Mouse (Mus musculus): ENCODE results near the gene Rnps1.
"Not testable (repeated sequence)": the region's sequence is repeated elsewhere in the genome, so short reads cannot be mapped to it uniquely, and the experiment has no call there.

Rnps1 gene

GRCm38 (mm10) chr17:24423114-24423513, 8.7 kb downstream of the Rnps1 start:
- peaks cover 73% of the 10 kb centered on the region for H3K36me3 ChIP-seq (ENCODE audit: insufficient read depth, low read length)
- no peaks in the 10 kb centered on the region for H3K9me3 ChIP-seq (ENCODE audit: low read length)
- no peak overlapping the region for H3K4me3 ChIP-seq (replicated peaks; ENCODE audit: low read length)
- no peaks in the 10 kb centered on the region for H3K27me3 ChIP-seq (ENCODE audit: insufficient read depth, low read length)
- no peak for TF ChIP-seq POU5F1 (IDR thresholded peaks at IDR 0.05; ENCODE audit: borderline replicate concordance, low read length)
- TF ChIP-seq CTCF (conservative IDR thresholded peaks at IDR 0.05; ENCODE audit: low read length): no peak
- TF ChIP-seq NANOG (IDR thresholded peaks at IDR 0.05; ENCODE audit: borderline replicate concordance, low read length): no peak
- peaks cover 58% of the 10 kb centered on the region for H3K4me1 ChIP-seq (replicated peaks; ENCODE audit: low read depth, low read length)

- no peaks in the 10 kb centered on the region for H3K9me3 ChIP-seq (ENCODE audit: low read length)
- peaks cover 62% of the 10 kb centered on the region for H3K36me3 ChIP-seq (ENCODE audit: insufficient read depth, low read length)
- H3K4me3 ChIP-seq (replicated peaks; ENCODE audit: low read length): no peak overlapping the region
- H3K27me3 ChIP-seq (ENCODE audit: insufficient read depth, low read length): no peaks in the 10 kb centered on the region
- TF ChIP-seq POU5F1 (IDR thresholded peaks at IDR 0.05; ENCODE audit: borderline replicate concordance, low read length) (no peak), NANOG (IDR thresholded peaks at IDR 0.05; ENCODE audit: borderline replicate concordance, low read length) (no peak), CTCF (conservative IDR thresholded peaks at IDR 0.05; ENCODE audit: low read length) (no peak)
- H3K4me1 ChIP-seq (replicated peaks; ENCODE audit: low read depth, low read length): peaks cover 53% of the 10 kb centered on the region
These were observed 10.1 kb downstream of the Rnps1 start for GRCm38 (mm10) chr17:24424489-24424888.

- not testable (repeated sequence) for H3K27me3 ChIP-seq (ENCODE audit: insufficient read depth, low read length); H3K9me3 ChIP-seq (ENCODE audit: low read length); H3K4me3 ChIP-seq (replicated peaks; ENCODE audit: low read length)
- Histone ChIP-seq H3K36me3 (ENCODE audit: insufficient read depth, low read length) (peaks cover 62% of the 10 kb centered on the region), H3K4me1 (replicated peaks; ENCODE audit: low read depth, low read length) (peaks cover 53% of the 10 kb centered on the region)
These were observed 11.0 kb downstream of the Rnps1 start for GRCm38 (mm10) chr17:24425326-24425725.

- H3K4me1 ChIP-seq (replicated peaks; ENCODE audit: low read depth, low read length): peaks cover 57% of the 10 kb centered on the region
- peaks cover 58% of the 10 kb centered on the region for H3K36me3 ChIP-seq (ENCODE audit: insufficient read depth, low read length)
- no peaks in the 10 kb centered on the region for H3K9me3 ChIP-seq (ENCODE audit: low read length)
- H3K27me3 ChIP-seq (ENCODE audit: insufficient read depth, low read length): no peaks in the 10 kb centered on the region
- no peak for TF ChIP-seq CTCF (conservative IDR thresholded peaks at IDR 0.05; ENCODE audit: low read length)
- TF ChIP-seq NANOG (IDR thresholded peaks at IDR 0.05; ENCODE audit: borderline replicate concordance, low read length): no peak
- no peak for TF ChIP-seq POU5F1 (IDR thresholded peaks at IDR 0.05; ENCODE audit: borderline replicate concordance, low read length)
- peak overlapping the region; percentile 85; the same call in 1 of the 2 replicates for H3K4me3 ChIP-seq (replicated peaks; ENCODE audit: low read length)
These were observed 11.5 kb downstream of the Rnps1 start for GRCm38 (mm10) chr17:24425905-24426304.

GRCm38 (mm10) chr17:24426471-24427169, 12.3 kb downstream of the Rnps1 start, which contains the start of gene Eci1:
Gene Eci1 (plus strand): TSS chr17:24426641.
- no peak for TF ChIP-seq POU5F1 (IDR thresholded peaks at IDR 0.05; ENCODE audit: borderline replicate concordance, low read length)
- Histone ChIP-seq H3K4me1 (replicated peaks; ENCODE audit: low read depth, low read length) (peaks cover 52% of the 10 kb centered on the region), H3K9me3 (ENCODE audit: low read length) (no peaks in the 10 kb centered on the region), H3K27me3 (ENCODE audit: insufficient read depth, low read length) (no peaks in the 10 kb centered on the region), H3K4me3 (replicated peaks; ENCODE audit: low read length) (peak within 1 kb of the TSS; percentile 85), H3K36me3 (ENCODE audit: insufficient read depth, low read length) (peaks cover 51% of the 10 kb centered on the region)

- Histone ChIP-seq H3K27me3 (ENCODE audit: insufficient read depth, low read length) (no peaks in the 10 kb centered on the region), H3K4me3 (replicated peaks; ENCODE audit: low read length) (peak overlapping the region; percentile 85), H3K9me3 (ENCODE audit: low read length) (no peaks in the 10 kb centered on the region), H3K4me1 (replicated peaks; ENCODE audit: low read depth, low read length) (peaks cover 49% of the 10 kb centered on the region), H3K36me3 (ENCODE audit: insufficient read depth, low read length) (peaks cover 46% of the 10 kb centered on the region)
- TF ChIP-seq CTCF (conservative IDR thresholded peaks at IDR 0.05; ENCODE audit: low read length) (no peak), POU5F1 (IDR thresholded peaks at IDR 0.05; ENCODE audit: borderline replicate concordance, low read length) (no peak), NANOG (IDR thresholded peaks at IDR 0.05; ENCODE audit: borderline replicate concordance, low read length) (no peak)
These were observed 12.8 kb downstream of the Rnps1 start for GRCm38 (mm10) chr17:24427170-24427557.

GRCm38 (mm10) chr17:24429201-24429983, 15.0 kb downstream of the Rnps1 start:
- peaks cover 40% of the 10 kb centered on the region for H3K36me3 ChIP-seq (ENCODE audit: insufficient read depth, low read length)

GRCm38 (mm10) chr17:24437016-24437415, 22.7 kb downstream of the Rnps1 start:
- H3K27me3 ChIP-seq (ENCODE audit: insufficient read depth, low read length): no peaks in the 10 kb centered on the region
- TF ChIP-seq NANOG (IDR thresholded peaks at IDR 0.05; ENCODE audit: borderline replicate concordance, low read length): no peak
- no peak for TF ChIP-seq POU5F1 (IDR thresholded peaks at IDR 0.05; ENCODE audit: borderline replicate concordance, low read length)
- TF ChIP-seq CTCF (conservative IDR thresholded peaks at IDR 0.05; ENCODE audit: low read length): peak; percentile 77
- H3K36me3 ChIP-seq (ENCODE audit: insufficient read depth, low read length): peaks cover 63% of the 10 kb centered on the region
- no peaks in the 10 kb centered on the region for H3K9me3 ChIP-seq (ENCODE audit: low read length)
- peaks cover 17% of the 10 kb centered on the region for H3K4me1 ChIP-seq (replicated peaks; ENCODE audit: low read depth, low read length)
- no peak overlapping the region for H3K4me3 ChIP-seq (replicated peaks; ENCODE audit: low read length)

More at GRCm38 (mm10) chr17:24429201-24429983, 15.0 kb downstream of the Rnps1 start:
- TF ChIP-seq POU5F1 (IDR thresholded peaks at IDR 0.05; ENCODE audit: borderline replicate concordance, low read length): no peak
- no peak for TF ChIP-seq CTCF (conservative IDR thresholded peaks at IDR 0.05; ENCODE audit: low read length)
- TF ChIP-seq NANOG (IDR thresholded peaks at IDR 0.05; ENCODE audit: borderline replicate concordance, low read length): no peak
- Histone ChIP-seq H3K4me1 (replicated peaks; ENCODE audit: low read depth, low read length) (peaks cover 39% of the 10 kb centered on the region), H3K9me3 (ENCODE audit: low read length) (no peaks in the 10 kb centered on the region), H3K4me3 (replicated peaks; ENCODE audit: low read length) (no peak overlapping the region), H3K27me3 (ENCODE audit: insufficient read depth, low read length) (no peaks in the 10 kb centered on the region)

Measured in E14TG2a.4 (cell line).